Mouse (Mus musculus) ES-E14 (cell line): ENCODE results near the gene Fam117b.

Experiments used
- HCFC1 ChIP-seq: IDR thresholded peaks from 2 replicates; pipeline ENCODE4 v1.6.1; 2012; ENCODE audit warnings: low read length, inconsistent platforms, borderline replicate concordance; ENCODE audit not compliant: insufficient read depth
- ZNF384 ChIP-seq: IDR thresholded peaks from 2 replicates; pipeline ENCODE4 v1.6.1; 2012; ENCODE audit warnings: low read depth, low read length, inconsistent platforms

GRCm38 (mm10) chr1:59959941-59960340, 47.1 kb downstream of the Fam117b start:
- TF ChIP-seq HCFC1 (no peak), ZNF384 (no peak)
